Mouse (Mus musculus) hindbrain, embryonic 14.5 days (tissue): Measurements from ENCODE around the gene Cmtr1. TPM values are rescaled to one million over a fixed set of nuclear protein-coding genes. Genes with fewer than 3 reads are reported as not detected.
A peak's percentile ranks its signal among the peaks of the same experiment; 100 is the strongest.

Experiments used
- ATAC-seq: fragments of 200-750 bp; cut with Nextera tagmentation; 2 replicates; pipeline ENCODE4 v1.8.0; 2017; ENCODE audit warnings: moderate number of reproducible peaks, mild to moderate bottlenecking, moderate TSS enrichment, moderate library complexity; ENCODE audit not compliant: low FRiP score
- DNase-seq: peaks from one replicate; pipeline ENCODE4 v3.0.0-alpha.2; 2015; ENCODE audit warnings: low spot score
- H3K27ac ChIP-seq: fragments of 300-500 bp; sonication (generic); 2 replicates; pipeline ENCODE4 v1.5.1; 2014; ENCODE audit warnings: mild to moderate bottlenecking, moderate library complexity
- H3K27me3 ChIP-seq: fragments of 300-500 bp; sonication (generic); 2 replicates; pipeline ENCODE4 v1.6.1; 2014; ENCODE audit warnings: mild to moderate bottlenecking, low read length, mixed read lengths; ENCODE audit not compliant: control insufficient read depth, insufficient read depth
- H3K36me3 ChIP-seq: fragments of 300-500 bp; sonication (generic); replicated peaks from 2 replicates; pipeline ENCODE4 v1.6.1; 2014; ENCODE audit not compliant: control insufficient read depth, insufficient read depth
- H3K4me1 ChIP-seq: fragments of 300-500 bp; sonication (generic); replicated peaks from 2 replicates; pipeline ENCODE4 v1.6.1; 2014; ENCODE audit warnings: antibody characterized with exemption, low read length, mixed read lengths; ENCODE audit not compliant: control insufficient read depth, insufficient read depth
- H3K4me2 ChIP-seq: fragments of 300-500 bp; sonication (generic); replicated peaks from 2 replicates; pipeline ENCODE4 v1.6.1; 2014; ENCODE audit warnings: mild to moderate bottlenecking, moderate library complexity
- H3K4me3 ChIP-seq: fragments of 300-500 bp; sonication (generic); replicated peaks from 2 replicates; pipeline ENCODE4 v1.5.1; 2014; ENCODE audit warnings: mild to moderate bottlenecking, low read length
- H3K9ac ChIP-seq: fragments of 300-500 bp; sonication (generic); 2 replicates; pipeline ENCODE4 v1.6.1; 2014
- H3K9me3 ChIP-seq: fragments of 300-500 bp; sonication (generic); 2 replicates; pipeline ENCODE4 v1.6.1; 2016; ENCODE audit warnings: low read length; ENCODE audit not compliant: control insufficient read depth
- WGBS: fragments of 180-500 bp; shearing (Covaris S2); extraction: QIAGEN DNeasy Blood & Tissue Kit; methylation state at CpG from one replicate; pipeline ENCODE4 v1.1.7; 2014; 5-methylcytosine and 5-hydroxymethylcytosine counted together
- polyA plus RNA-seq: library from polyadenylated mRNA; unstranded; fragments of >200 nt; fragmentation: Nextera tagmentation; extraction: Ambion mirVana; gene quantifications from 2 replicates; pipeline ENCODE4 v1.2.1, GENCODE M21; 2014

Cmtr1 gene
- polyA plus RNA-seq, 1 experiment from 2014 or later = 103 TPM

- no peak for DNase-seq
- no peak overlapping the region for H3K4me2 ChIP-seq
- H3K4me3 ChIP-seq = no peak overlapping the region
- ATAC-seq = no peak
- H3K27me3 ChIP-seq = no peaks in the 10 kb centered on the region
- H3K9me3 ChIP-seq = no peaks in the 10 kb centered on the region
- WGBS = 77% methylated on average over 2 of the region's 2 CpGs
- no peaks in the 10 kb centered on the region for H3K36me3 ChIP-seq
- H3K4me1 ChIP-seq = peaks cover 27% of the 10 kb centered on the region
- no peak overlapping the region for H3K27ac ChIP-seq
- no peak overlapping the region for H3K9ac ChIP-seq
Measured at GRCm38 (mm10) chr17:29732522-29732921, 72.1 kb downstream of the Cmtr1 start.

DNA sequence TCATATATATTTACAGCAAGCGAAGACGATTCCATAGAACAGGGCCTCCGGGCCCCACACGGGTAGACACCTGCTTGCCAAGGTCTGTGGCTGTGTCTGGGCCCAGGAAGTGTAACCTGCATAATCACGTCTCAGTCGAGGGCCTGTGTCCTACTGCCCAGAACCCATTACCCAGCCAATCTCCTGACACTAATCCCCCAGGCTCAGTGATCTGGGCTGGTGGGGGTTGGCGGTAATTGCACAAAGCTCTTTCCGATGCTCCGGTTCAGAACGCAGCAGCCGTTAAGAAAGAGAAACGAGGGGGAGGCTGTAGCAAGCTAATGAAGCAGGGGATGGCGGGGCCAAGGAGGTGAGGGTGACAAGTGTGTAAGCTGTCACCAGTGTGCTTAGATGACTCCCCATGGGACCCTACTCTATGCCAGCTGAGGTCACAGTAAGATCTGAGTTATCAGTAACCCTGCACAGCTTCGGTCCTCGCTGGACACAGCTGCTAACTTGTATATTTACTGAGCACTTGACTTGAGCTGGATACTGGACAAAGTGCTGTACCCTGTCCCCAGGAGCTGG lies 76.1 kb downstream of the Cmtr1 start:
- H3K27ac ChIP-seq = peak overlapping the region; percentile 79
- no peak overlapping the region for H3K4me3 ChIP-seq
- H3K36me3 ChIP-seq = no peaks in the 10 kb centered on the region
- peaks cover 26% of the 10 kb centered on the region for H3K4me1 ChIP-seq
- H3K4me2 ChIP-seq = no peak overlapping the region
- no peaks in the 10 kb centered on the region for H3K9me3 ChIP-seq
- ATAC-seq (no peak), DNase-seq (no peak)
- no peaks in the 10 kb centered on the region for H3K27me3 ChIP-seq
- WGBS = 21% methylated on average over 15 of the region's 15 CpGs
- H3K9ac ChIP-seq = 0 out of 2 replicates have a peak overlapping the region, but pooled peaks have one; percentile 26

DNA sequence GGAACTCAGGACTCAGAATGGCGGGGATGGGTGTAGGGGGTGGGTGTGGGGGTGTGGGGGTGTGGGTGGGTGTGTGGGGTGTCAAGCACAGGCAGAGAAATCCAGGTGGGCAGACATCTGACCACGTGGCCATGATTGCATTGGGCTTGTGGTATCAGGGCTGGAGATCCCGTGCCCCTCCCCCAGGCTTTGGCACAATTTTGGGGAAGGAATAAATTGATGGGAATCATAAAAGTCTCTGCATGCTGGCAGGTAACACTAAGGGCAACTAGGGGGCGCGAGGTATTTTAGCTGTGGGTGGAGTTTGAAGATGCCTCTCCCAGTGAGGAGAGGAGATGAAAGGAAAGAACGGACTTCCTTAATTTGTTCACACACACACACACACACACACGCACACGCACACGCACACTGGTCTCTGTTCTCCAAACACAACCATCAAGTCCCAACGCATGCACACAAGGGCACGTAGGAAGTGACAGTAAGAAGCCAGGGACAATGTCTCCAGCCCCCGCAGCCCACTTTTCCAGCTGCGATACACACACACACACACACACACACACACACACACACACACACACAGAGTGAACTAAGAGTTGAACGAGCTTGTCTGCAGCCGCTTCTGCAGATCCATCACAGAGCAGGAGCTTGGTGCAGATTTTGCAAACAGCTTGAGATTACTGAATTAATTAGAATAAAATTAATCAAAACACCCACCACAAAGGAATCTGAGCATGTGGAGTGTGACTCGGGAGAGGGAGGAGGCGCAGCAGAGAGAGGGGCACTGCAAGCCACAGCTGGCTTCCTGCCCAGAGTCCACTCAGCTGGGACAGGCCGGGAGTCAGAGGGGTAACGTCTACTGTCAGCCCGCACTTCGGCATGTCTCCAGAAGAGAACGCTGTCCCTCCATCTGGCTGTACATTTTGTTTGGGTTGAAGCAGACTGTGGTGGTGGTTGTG lies 77.7 kb downstream of the Cmtr1 start:
- H3K36me3 ChIP-seq = no peaks in the 10 kb centered on the region
- DNase-seq (peak; percentile 80), ATAC-seq (peak; percentile 74)
- H3K4me1 ChIP-seq = peaks cover 22% of the 10 kb centered on the region
- 0 out of 2 replicates have a peak overlapping the region, but pooled peaks have one; percentile 5 for H3K4me2 ChIP-seq
- H3K9ac ChIP-seq = no peak overlapping the region
- WGBS = 24% methylated on average over 22 of the region's 22 CpGs
- no peaks in the 10 kb centered on the region for H3K9me3 ChIP-seq
- H3K27ac ChIP-seq = peak overlapping the region; percentile 55; the same call in 1 of the 2 replicates
- H3K27me3 ChIP-seq = no peaks in the 10 kb centered on the region
- H3K4me3 ChIP-seq = no peak overlapping the region

DNA sequence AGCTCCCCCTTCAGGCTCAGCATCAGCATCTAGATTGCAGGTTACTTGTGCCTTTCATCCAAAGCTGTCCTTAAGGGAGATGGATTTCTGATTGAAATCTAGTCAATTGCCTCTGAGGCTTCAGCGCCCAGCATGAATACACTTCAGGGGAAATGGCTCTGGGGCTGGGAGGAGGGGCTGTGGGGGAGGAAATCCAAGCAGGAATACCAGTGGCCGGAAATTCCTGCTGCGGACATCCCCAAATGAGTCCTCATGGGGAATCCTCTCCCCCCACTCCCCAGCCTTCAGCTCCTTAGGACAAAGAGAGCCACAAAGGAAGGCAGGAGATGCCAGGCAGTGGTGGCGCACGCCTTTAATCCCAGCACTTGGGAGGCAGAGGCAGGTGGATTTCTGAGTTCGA lies 87.1 kb downstream of the Cmtr1 start:
- no peak overlapping the region for H3K4me3 ChIP-seq
- ATAC-seq (no peak), DNase-seq (no peak)
- H3K36me3 ChIP-seq = no peaks in the 10 kb centered on the region
- H3K4me1 ChIP-seq = peaks cover 17% of the 10 kb centered on the region
- WGBS = 52% methylated on average over 6 of the region's 6 CpGs
- no peaks in the 10 kb centered on the region for H3K9me3 ChIP-seq
- no peak overlapping the region for H3K4me2 ChIP-seq
- no peak overlapping the region for H3K9ac ChIP-seq
- H3K27ac ChIP-seq = no peak overlapping the region
- no peaks in the 10 kb centered on the region for H3K27me3 ChIP-seq

GRCm38 (mm10) chr17:29754510-29754909 lies 94.1 kb downstream of the Cmtr1 start:
- Histone ChIP-seq H3K4me2 (no peak overlapping the region), H3K9ac (no peak overlapping the region), H3K27ac (no peak overlapping the region), H3K36me3 (no peaks in the 10 kb centered on the region), H3K27me3 (no peaks in the 10 kb centered on the region), H3K9me3 (no peaks in the 10 kb centered on the region), H3K4me1 (peaks cover 5% of the 10 kb centered on the region; the same call in 1 of the 2 replicates), H3K4me3 (no peak overlapping the region)
- ATAC-seq (no peak), DNase-seq (no peak)
- 52% methylated on average over 4 of the region's 4 CpGs for WGBS

Other genes starting within 250 kb of the Cmtr1 start
- gene Pim1, start 169.8 kb upstream of the Cmtr1 start, polyA plus RNA-seq = 6.4 and 7.8 TPM in 2 replicates
- not detected in 2 replicates for gene Gm17657, start 111.0 kb upstream of the Cmtr1 start, polyA plus RNA-seq
- 27.8 and 30.5 TPM in 2 replicates for gene Tbc1d22b, start 110.8 kb upstream of the Cmtr1 start, polyA plus RNA-seq
- gene Tmem217, start 108.2 kb upstream of the Cmtr1 start, polyA plus RNA-seq = 0.50 and 0.53 TPM in 2 replicates
- 82.2 and 89.6 TPM in 2 replicates for gene Rnf8, start 45.8 kb upstream of the Cmtr1 start, polyA plus RNA-seq
- 1.8 and 2.6 TPM in 2 replicates for gene Gm28043, start 45.7 kb upstream of the Cmtr1 start, polyA plus RNA-seq
- gene Ccdc167, start 56.4 kb downstream of the Cmtr1 start, polyA plus RNA-seq = 13.5 and 13.6 TPM in 2 replicates